Mouse (Mus musculus): ENCODE measurements around the gene Psmd7. TPM values are rescaled to one million over a fixed set of nuclear protein-coding genes. Genes with fewer than 3 reads are reported as not detected.

Psmd7 gene
- total and polyA plus RNA-seq, 3 experiments: 186 to 403 (median 205) TPM

DNA sequence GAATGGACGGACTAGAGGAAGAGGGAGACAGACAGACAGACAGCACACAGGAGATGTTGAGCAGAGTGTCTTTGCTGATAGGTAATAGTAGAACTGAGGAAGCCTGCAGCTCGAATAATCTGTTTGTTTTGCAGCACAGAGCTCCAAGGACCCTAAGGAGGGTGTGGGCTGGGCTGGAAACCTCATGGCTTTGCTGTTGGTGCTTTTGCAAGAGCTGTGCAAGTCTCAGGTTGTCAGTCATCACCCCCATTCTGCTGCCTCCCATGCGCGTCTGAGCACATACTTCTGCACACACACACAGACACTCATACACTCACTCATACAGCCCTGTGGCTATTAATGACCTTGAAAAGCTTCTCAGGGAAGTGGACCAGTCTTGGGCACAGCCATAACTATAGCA is 50.8 kb downstream of the Psmd7 start:
- H3K4me3 ChIP-seq (ENCODE audit: control insufficient read depth in 1 of 2, insufficient read depth in 1 of 2, low read depth in 2 of 2, low read length in 2 of 2): no peak overlapping the region
- no peak overlapping the region for H3K9ac ChIP-seq (ENCODE audit: control insufficient read depth, low read depth, low read length, poor library complexity, severe bottlenecking)
- H3K27me3 ChIP-seq (ENCODE audit: control insufficient read depth in 1 of 2, insufficient read depth in 2 of 2, low read length in 2 of 2): no peaks in the 10 kb centered on the region
- TF ChIP-seq MYB (IDR thresholded peaks at IDR 0.05; ENCODE audit: low read depth, low read length) (no peak), RAD21 (IDR thresholded peaks at IDR 0.05; ENCODE audit: low read depth, low read length) (no peak), E2F4 (IDR thresholded peaks at IDR 0.05; ENCODE audit: borderline replicate concordance, low read depth, low read length) (no peak), SIN3A (IDR thresholded peaks at IDR 0.05; ENCODE audit: low read length) (no peak), POLR2A (IDR thresholded peaks at IDR 0.05; ENCODE audit: control insufficient read depth in 1 of 2, insufficient read depth in 1 of 2, low read depth in 1 of 2, low read length in 2 of 2, poor library complexity in 1 of 2) (no peak), GATA1 (IDR thresholded peaks at IDR 0.05; ENCODE audit: low read depth, low read length) (no peak), USF2 (IDR thresholded peaks at IDR 0.05; ENCODE audit: borderline replicate concordance in 1 of 2, insufficient read depth in 1 of 2, low read depth in 1 of 2, low read length in 2 of 2) (no peak), NRF1 (IDR thresholded peaks at IDR 0.05; ENCODE audit: insufficient read depth, low read depth, low read length, poor library complexity, severe bottlenecking) (no peak), GABPA (IDR thresholded peaks at IDR 0.05; ENCODE audit: low read depth, low read length) (no peak), ZMIZ1 (IDR thresholded peaks at IDR 0.05; ENCODE audit: low read depth, low read length) (no peak), KAT2A (conservative IDR thresholded peaks at IDR 0.05; ENCODE audit: low read depth, low read length) (no peak), CHD1 (IDR thresholded peaks at IDR 0.05; ENCODE audit: low read depth, low read length) (no peak), MXI1 (IDR thresholded peaks at IDR 0.05; ENCODE audit: low read depth, low read length) (no peak)
- H3K36me3 ChIP-seq (ENCODE audit: control insufficient read depth in 1 of 2, insufficient read depth in 2 of 2, low read length in 2 of 2): no peaks in the 10 kb centered on the region; a peak in 2 of 4 replicates
- H3K79me2 ChIP-seq (ENCODE audit: control insufficient read depth, insufficient read depth, low read length, poor library complexity): no peaks in the 10 kb centered on the region
- no peak for DNase-seq (ENCODE audit: low read depth, low spot score)
- no peaks in the 10 kb centered on the region for H3K4me1 ChIP-seq (ENCODE audit: control insufficient read depth in 1 of 2, insufficient read depth in 2 of 2, low read length in 2 of 2)
- H3K9me3 ChIP-seq (replicated peaks; ENCODE audit: insufficient read depth, low read length): no peaks in the 10 kb centered on the region
- H3K27ac ChIP-seq (ENCODE audit: control insufficient read depth, low read depth, low read length): no peak overlapping the region

Other genes starting within 250 kb of the Psmd7 start
- 8.0 and 8.8 TPM in 2 replicates for gene Nqo1, start 185.3 kb downstream of the Psmd7 start, total RNA-seq (2012; rRNA removed)
- gene Nqo1, start 185.3 kb downstream of the Psmd7 start, polyA plus RNA-seq (2012; ENCODE audit: insufficient read depth in 1 of 2, insufficient read length in 2 of 2, low read depth in 1 of 2, low replicate concordance in 2 of 2, missing spikeins in 1 of 2): 1 to 10 TPM in 1 of 2 experiments, not detected in 1; 8.8 TPM
- gene Nob1, start 163.4 kb downstream of the Psmd7 start, total RNA-seq (2012; rRNA removed): 110 and 125 TPM in 2 replicates
- 100 to 1,000 TPM; 144 to 200 TPM for gene Nob1, start 163.4 kb downstream of the Psmd7 start, polyA plus RNA-seq (2012; ENCODE audit: insufficient read depth in 1 of 2, insufficient read length in 2 of 2, low read depth in 1 of 2, low replicate concordance in 2 of 2, missing spikeins in 1 of 2)
- 20.5 and 21.8 TPM in 2 replicates for gene Wwp2, start 152.1 kb downstream of the Psmd7 start, total RNA-seq (2012; rRNA removed)
- gene Wwp2, start 152.1 kb downstream of the Psmd7 start, polyA plus RNA-seq (2012; ENCODE audit: insufficient read depth in 1 of 2, insufficient read length in 2 of 2, low read depth in 1 of 2, low replicate concordance in 2 of 2, missing spikeins in 1 of 2): 10 to 100 TPM in 1 of 2 experiments, not detected in 1; 31.5 TPM